Mouse (Mus musculus): ENCODE results near the gene D630045J12Rik.

DNA sequence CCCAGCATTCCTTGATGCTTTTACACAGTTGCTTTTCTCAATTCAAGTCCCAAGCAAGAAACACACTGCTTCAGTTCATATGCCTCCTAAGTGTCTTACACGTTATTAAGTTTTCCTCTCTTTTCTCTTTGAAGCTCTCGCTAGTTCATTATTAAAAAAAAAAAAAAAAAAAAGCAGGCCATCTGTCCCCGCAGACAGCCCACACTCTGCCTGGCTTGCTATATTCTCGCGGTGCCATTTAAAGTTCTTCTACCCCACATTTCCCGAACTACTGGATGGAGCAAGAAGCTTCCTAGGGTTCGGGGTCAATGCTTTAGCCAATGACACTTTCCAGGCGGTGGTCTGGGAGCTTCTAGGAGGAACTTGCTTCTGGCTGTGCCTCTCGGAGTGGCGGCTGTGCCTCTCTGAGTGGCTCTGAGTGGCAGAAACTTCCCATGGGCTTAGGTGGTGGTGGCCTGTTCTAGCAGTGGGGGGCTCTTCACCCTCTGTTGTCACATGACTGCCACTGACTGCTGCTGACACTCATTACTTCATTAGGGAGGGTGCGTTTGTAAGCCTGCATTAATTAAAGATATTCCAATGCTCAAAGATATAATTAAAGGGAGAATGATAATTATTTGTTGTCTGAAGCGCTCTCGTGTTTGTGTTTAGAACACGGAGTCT is 38.2 kb downstream of the D630045J12Rik start:
- no peak for TF ChIP-seq CTCF (IDR thresholded peaks at IDR 0.05; ENCODE audit: extremely low read depth, insufficient read length, insufficient replicate concordance, low read depth, low read length)
- TF ChIP-seq POLR2A (IDR thresholded peaks at IDR 0.05; ENCODE audit: low read depth, low read length), result no peak

Measured in small intestine, adult 2 months (tissue).